Mouse (Mus musculus) ovary, postnatal 36 days (tissue): ENCODE data around the gene Phtf2.
A peak's percentile ranks its signal among the peaks of the same experiment; 100 is the strongest.

Experiments
- DNase-seq: peaks from one replicate; pipeline ENCODE4 v3.0.0; 2022; ENCODE audit warnings: low spot score, mixed read lengths

Gene Phtf2

GRCm38 (mm10) chr5:20881915-20882800, at the start of gene Phtf2, which contains the start of gene Tmem60:
Phtf2 (minus strand) TSS chr5:20882124.
Tmem60 (plus strand) TSS chr5:20882191.
- peak; percentile 99 for DNase-seq

GRCm38 (mm10) chr5:20931300-20931699, 49.4 kb upstream of the Phtf2 start:
- DNase-seq: no peak

DNA sequence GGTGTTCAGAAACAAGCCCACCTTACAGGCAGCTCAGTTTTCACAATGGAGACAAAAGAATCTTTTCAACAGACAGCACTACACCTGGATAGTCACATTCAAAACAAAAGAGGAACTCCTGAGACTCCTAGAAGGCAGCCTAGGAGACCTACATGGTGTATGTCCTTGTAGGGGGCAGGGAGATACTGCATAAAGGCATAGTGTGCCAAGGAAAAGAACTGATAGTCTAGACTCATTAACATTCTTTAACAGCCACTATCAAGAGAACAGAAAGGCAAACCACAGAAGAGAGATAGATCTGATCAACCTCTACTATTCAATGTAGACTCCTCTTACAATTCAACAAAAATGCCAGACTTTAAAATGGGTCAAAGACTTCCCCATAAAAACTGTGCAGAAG, 48.5 kb upstream of the Phtf2 start:
- DNase-seq: no peak

GRCm38 (mm10) chr5:20929669-20930151, 47.8 kb upstream of the Phtf2 start:
- no peak for DNase-seq

- DNase-seq: no peak
Observed at GRCm38 (mm10) chr5:20925451-20925850, 43.5 kb upstream of the Phtf2 start.

- DNase-seq: no peak
Observed at GRCm38 (mm10) chr5:20924608-20925007, 42.7 kb upstream of the Phtf2 start.

GRCm38 (mm10) chr5:20919566-20919965, 37.6 kb upstream of the Phtf2 start:
- DNase-seq: no peak

DNA sequence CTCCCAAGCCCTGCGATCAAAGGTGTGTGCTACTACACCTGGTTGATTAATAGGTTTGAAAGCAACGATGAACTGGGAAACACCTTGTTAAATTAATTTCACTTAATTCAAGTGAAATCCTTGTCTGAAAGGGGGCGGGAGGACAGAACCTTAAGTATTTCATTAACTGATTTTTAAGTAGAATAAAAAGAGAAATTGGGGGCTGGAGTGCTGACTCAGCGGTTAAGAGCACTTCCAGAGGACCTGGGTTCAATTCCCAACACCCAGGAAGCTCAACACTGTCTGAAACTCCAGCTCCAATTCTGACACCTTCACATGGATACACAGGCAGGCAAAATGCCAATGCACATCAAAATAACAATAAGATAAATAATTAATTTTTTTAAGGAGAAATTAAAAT, 37.0 kb upstream of the Phtf2 start:
- DNase-seq: no peak

DNA sequence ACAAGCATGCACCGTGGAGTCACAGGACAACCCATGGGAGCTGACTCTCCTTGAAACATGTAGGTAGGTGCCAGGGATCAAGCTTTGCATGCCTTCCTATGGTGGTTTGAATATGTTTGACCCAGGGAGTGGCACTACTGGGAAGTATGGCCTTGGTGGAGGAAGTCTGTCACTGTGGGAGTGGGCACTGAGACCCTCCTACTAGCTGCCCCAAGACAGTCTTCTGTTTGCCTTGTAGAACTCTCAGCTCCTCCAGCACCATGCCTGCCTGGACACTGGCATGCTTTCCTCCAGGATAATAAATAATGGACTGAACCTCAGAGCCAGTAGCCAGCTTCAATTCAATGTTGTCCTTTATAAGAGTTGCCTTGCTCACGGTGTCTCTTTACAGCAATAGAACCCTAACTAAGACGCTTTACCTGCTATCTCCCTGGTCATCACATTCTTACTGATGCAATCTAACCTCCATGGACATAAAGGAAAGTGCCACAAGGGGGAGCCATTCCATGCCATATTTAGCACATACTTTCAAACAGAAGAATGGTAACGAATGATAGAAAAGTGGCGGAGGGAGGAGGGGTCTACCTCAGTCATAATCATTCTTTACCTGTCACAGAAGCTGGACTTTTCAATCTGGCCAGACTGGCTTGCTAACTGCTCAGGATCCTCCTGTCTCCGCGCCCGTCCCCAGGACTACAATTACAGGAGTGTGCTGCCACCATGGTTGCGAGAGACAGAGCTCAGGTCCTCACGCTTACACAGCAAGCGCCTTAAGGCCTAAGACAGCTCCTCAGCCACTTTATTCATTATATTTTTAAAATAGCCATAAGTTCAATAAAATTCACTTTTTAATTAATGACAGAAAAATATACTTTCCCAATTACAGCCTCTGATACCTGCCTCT, 31.7 kb upstream of the Phtf2 start:
- DNase-seq: no peak

DNA sequence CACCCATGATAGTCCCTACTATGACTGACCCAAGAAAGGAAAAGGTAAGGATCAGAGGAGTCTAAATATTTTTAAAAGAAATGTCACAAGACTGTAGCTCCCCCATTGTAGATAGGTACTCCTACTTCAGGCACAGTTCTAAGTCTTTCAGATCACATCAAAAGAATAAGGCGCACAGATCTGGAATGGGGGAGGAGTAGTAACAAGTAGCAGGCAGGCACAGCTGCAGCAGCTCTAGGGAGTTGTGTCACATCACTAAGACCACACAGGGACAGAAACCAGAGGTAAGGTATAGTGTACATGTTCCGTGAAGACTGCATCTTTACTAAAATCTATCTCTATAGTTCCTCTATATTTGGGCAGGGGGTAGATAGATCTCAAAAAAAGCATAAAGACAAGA, 29.8 kb upstream of the Phtf2 start:
- DNase-seq: no peak

DNA sequence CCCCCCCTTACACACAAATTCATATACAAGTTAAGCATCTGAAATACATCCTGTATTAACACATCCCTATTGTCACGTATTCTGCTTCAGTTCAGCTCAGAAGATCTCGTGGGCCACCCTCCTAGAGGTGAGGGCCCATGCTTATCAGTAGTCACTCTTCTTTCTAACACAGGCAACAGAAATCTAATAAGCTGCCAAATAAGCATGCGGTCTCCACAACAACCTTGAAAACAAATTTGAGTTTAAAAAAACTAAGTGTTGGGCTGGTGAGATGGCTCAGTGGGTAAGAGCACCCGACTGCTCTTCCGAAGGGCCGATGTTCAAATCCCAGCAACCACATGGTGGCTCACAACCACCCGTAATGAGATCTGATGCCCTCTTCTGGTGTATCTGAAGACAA, 24.3 kb upstream of the Phtf2 start:
- no peak for DNase-seq

DNA sequence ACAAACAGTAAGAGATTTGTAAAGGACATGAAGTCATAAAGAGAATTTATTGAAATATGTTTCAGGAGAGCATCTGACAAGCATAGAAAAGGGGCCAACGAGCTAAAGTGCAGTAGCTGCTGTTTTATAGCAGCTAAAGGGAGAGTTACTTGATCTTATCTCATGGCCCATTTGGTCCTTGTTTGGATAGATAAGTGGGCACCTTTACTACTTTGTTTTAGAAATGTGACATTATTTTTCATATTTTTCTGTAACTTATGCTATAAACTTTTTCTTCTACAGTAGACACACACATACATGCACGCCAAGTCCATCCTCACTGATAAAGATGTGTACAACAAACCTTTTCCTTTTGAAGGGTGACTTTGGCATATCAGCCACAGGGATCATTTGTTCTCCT, 23.5 kb upstream of the Phtf2 start:
- no peak for DNase-seq

- no peak for DNase-seq
Observed at GRCm38 (mm10) chr5:20904647-20905046, 22.7 kb upstream of the Phtf2 start.

DNA sequence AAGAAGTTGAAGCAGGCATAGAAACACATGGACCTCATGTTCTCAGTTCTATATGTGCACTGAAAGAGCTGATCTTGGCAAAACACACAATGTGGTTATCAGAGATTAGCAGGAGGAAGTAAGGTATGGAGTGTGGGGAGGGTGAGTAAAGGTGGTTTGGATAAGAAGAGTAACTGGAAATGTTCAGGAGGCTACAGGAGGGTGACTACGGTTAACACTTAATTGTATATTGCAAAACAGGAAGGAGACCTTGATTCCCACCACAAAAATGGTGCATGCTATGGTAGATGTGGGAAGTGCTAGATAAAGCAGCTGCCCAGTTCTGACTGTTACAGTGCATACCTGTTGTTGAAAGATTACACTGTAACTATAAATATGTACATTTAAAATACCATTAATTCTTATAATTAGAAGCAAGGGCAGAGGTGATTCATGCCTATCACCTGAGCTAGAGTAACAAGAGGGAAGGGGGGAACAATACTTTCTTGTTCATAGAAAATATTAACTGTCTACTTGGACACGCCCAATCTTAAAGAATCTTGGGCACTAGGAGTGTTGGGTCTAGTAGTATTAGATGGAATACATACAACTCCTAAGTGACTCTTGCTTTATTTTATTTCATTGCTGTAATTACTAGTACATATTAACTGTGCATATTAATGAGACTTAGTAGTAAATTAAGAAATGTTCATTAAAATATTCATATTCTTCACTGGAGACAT, 15.7 kb upstream of the Phtf2 start:
- DNase-seq: no peak

- no peak for DNase-seq
Observed at GRCm38 (mm10) chr5:20884036-20884620, 2.2 kb upstream of the Phtf2 start.

GRCm38 (mm10) chr5:20880797-20881775, 838 bp downstream of the Phtf2 start:
- DNase-seq: peak; percentile 57

DNA sequence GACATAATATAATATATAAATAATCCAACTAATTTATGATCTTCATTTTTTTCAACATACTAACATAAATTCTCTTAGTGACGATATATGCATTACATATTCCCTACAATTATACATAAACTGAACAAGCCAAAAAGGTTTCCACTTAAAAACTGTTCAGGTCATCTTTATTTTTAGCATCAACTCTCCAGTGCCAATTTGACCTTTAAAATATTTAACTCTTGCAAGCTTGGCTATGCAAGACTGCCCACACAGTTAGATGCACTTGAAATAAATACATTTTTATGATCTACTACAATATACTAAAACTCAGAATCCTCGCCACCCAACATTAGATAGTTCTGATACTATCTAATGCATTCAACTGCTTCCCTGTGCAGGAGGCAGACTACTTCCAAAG, 1.5 kb downstream of the Phtf2 start:
- DNase-seq: no peak

DNA sequence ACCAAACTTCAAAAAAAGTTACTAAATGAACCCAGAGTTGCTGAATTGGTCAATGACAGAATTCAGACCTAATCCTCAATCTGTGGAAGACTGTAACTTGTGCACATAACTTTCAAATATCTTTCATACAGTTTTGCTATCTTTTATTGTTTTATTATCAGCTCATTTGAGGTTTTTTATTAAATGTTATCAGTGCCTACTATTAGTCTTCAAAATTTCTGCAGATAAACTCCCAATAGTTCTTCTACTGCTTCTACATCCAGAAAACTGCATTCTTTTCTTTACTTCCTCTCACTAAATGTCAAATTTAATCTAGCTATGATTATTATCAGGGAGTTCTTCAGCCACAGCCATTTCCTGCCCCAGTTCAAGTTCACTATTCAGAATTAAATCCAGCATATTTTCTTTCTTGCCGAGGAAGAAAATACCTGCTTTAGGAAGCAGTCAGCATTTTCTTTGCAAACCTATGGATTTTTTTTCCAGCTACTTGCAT, 4.9 kb downstream of the Phtf2 start:
- no peak for DNase-seq

DNA sequence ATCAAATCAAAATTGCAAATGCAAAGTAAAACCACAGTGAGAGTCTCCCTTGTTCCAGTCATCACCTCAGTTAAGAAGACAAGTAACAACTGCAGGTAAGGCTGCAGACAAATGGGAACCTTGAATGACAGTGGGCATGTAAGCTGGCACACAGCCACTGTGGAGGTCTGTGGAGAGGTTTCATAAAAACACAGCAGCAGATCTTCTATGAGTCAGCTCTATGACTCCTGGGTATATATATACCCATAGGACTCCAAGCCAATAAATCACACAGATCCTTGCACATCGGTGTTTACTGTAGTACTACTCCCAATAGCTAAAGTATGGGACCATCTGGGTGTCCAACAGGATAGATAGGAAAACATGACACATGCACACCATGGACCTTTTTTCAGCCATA, 8.8 kb downstream of the Phtf2 start:
- DNase-seq: no peak

DNA sequence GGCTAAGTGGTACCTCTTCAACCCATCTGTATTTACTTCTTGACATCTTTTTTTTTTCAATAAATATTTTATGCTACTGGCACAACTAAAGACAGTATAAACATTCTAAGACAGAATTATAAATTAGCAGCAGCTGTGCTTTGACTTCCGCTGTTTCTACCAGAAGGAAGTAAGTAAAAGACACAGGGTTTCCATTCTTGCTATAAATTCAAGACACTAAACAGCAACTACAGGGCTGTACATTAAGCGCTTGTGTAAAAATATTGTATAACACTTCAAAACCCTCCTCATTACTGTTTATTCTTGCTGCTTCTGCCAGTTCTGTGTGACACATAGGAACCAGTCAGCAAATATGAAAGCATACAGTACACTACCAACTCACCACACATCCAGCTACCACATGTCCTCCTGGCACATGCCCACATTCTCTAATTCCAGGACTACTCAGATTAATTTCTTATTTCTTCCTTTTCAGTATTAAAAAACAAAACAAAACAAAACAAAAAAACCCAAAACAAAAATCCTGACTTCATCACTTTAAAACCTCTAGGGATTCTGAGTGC, 16.6 kb downstream of the Phtf2 start:
- no peak for DNase-seq
